Mouse (Mus musculus) brain, embryonic 14.5 days (tissue): ENCODE measurements around the gene Poldip3.

Source experiments
- CTCF ChIP-seq: fragments of 200-500 bp; IDR thresholded peaks from 2 replicates; pipeline ENCODE4 v1.5.1; 2012; ENCODE audit warnings: inconsistent platforms, mild to moderate bottlenecking, moderate library complexity, borderline replicate concordance; ENCODE audit not compliant: insufficient read depth, insufficient read length; ENCODE audit errors: extremely low read depth
- POLR2A ChIP-seq: fragments of 200-500 bp; IDR thresholded peaks from 2 replicates; pipeline ENCODE4 v1.6.1; 2012; ENCODE audit warnings: mild to moderate bottlenecking, inconsistent platforms, borderline replicate concordance; ENCODE audit not compliant: poor library complexity, insufficient read depth, insufficient read length, severe bottlenecking; ENCODE audit errors: extremely low read depth

DNA sequence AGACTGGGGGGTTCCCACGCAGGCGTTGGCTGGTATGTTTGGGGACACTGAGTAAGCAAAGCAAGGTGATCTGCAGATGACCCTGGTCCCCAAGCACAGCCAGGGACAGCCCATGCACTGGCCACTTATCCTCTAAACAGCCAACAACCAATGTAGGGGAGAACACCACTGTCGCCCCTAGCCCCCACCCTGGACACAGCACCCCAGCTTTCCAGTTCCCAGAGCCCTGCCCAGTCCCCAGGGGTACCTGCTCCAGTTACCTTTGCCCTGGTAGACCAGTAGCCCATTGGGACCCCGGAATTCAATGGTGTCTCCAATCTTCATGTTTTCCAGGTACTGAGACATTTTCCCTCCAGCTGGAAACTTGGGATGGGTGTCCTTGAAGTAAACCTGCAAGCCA is 11.4 kb upstream of the Poldip3 start:
- no peak for TF ChIP-seq POLR2A
- no peak for TF ChIP-seq CTCF
